Mouse (Mus musculus) intestine, embryonic 14.5 days (tissue): ENCODE data around the gene Rcor1. TPM values are rescaled to one million over a fixed set of nuclear protein-coding genes. Genes with fewer than 3 reads are reported as not detected.

Experiments
- ATAC-seq: fragments of 200-750 bp; cut with Nextera tagmentation; replicated peaks from 2 replicates; pipeline ENCODE4 v1.8.0; 2017; ENCODE audit warnings: low read depth, moderate number of reproducible peaks, moderate TSS enrichment, moderate library complexity; ENCODE audit not compliant: low FRiP score, low TSS enrichment
- DNase-seq: peaks from one replicate; pipeline ENCODE4 v3.0.0-alpha.2; 2018; ENCODE audit warnings: low spot score
- H3K27ac ChIP-seq: fragments of 300-500 bp; sonication (generic); 2 replicates; pipeline ENCODE4 v1.5.1; 2014; ENCODE audit warnings: low read depth, mild to moderate bottlenecking, control low read depth
- H3K27me3 ChIP-seq: fragments of 300-500 bp; sonication (generic); replicated peaks from 2 replicates; pipeline ENCODE4 v1.6.1; 2014; ENCODE audit warnings: low read length, control low read depth; ENCODE audit not compliant: control insufficient read depth, insufficient read depth
- H3K36me3 ChIP-seq: fragments of 300-500 bp; sonication (generic); 2 replicates; pipeline ENCODE4 v1.6.1; 2014; ENCODE audit warnings: low read length, control low read depth; ENCODE audit not compliant: control insufficient read depth, insufficient read depth
- H3K4me1 ChIP-seq: fragments of 300-500 bp; sonication (generic); replicated peaks from 2 replicates; pipeline ENCODE4 v1.6.1; 2014; ENCODE audit warnings: low read length, control low read depth, mixed read lengths; ENCODE audit not compliant: control insufficient read depth, insufficient read depth
- H3K4me2 ChIP-seq: fragments of 300-500 bp; sonication (generic); 2 replicates; pipeline ENCODE4 v1.6.1; 2014; ENCODE audit warnings: low read length
- H3K4me3 ChIP-seq: fragments of 300-500 bp; sonication (generic); 2 replicates; pipeline ENCODE4 v1.5.1; 2014; ENCODE audit warnings: low read depth, low read length, control low read depth, mixed read lengths
- H3K9ac ChIP-seq: fragments of 300-500 bp; sonication (generic); 2 replicates; pipeline ENCODE4 v1.6.1; 2014; ENCODE audit warnings: mild to moderate bottlenecking, low read length
- H3K9me3 ChIP-seq: fragments of 300-500 bp; sonication (generic); 2 replicates; pipeline ENCODE4 v1.6.1; 2016; ENCODE audit warnings: low read length, control low read depth; ENCODE audit not compliant: control insufficient read depth
- WGBS: fragments of 180-500 bp; shearing (Covaris S2); extraction: QIAGEN DNeasy Blood & Tissue Kit; methylation state at CpG from one replicate; pipeline ENCODE4 v1.1.7; 2014; 5-methylcytosine and 5-hydroxymethylcytosine counted together
- polyA plus RNA-seq: library from polyadenylated mRNA; unstranded; fragments of >200 nt; fragmentation: Nextera tagmentation; extraction: Ambion mirVana; gene quantifications from 2 replicates; pipeline ENCODE4 v1.2.1, GENCODE M21; 2014

Gene Rcor1
- polyA plus RNA-seq, 1 experiment from 2014 or later: 15.9 TPM

- 63% methylated on average over 6 of the region's 6 CpGs for WGBS
- Histone ChIP-seq H3K27me3 (no peaks in the 10 kb centered on the region), H3K36me3 (no peaks in the 10 kb centered on the region), H3K27ac (0 out of 2 replicates have a peak overlapping the region, but pooled peaks have one; percentile 11), H3K4me3 (no peak overlapping the region), H3K4me1 (peaks cover 45% of the 10 kb centered on the region), H3K9ac (no peak overlapping the region), H3K9me3 (no peaks in the 10 kb centered on the region), H3K4me2 (no peak overlapping the region)
- no peak for DNase-seq
- ATAC-seq: no peak
Measured at GRCm38 (mm10) chr12:111009615-111010257, 29.4 kb upstream of the Rcor1 start.

- Histone ChIP-seq H3K4me1 (peaks cover 5% of the 10 kb centered on the region), H3K27me3 (no peaks in the 10 kb centered on the region), H3K9me3 (no peaks in the 10 kb centered on the region), H3K36me3 (no peaks in the 10 kb centered on the region), H3K27ac (no peak overlapping the region), H3K9ac (no peak overlapping the region), H3K4me3 (no peak overlapping the region), H3K4me2 (no peak overlapping the region)
- ATAC-seq (no peak), DNase-seq (no peak)
- WGBS: 83% methylated on average over 3 of the region's 3 CpGs
Measured at GRCm38 (mm10) chr12:111016807-111017206, 22.3 kb upstream of the Rcor1 start.

- H3K27me3 ChIP-seq: no peaks in the 10 kb centered on the region
- no peak overlapping the region for H3K4me2 ChIP-seq
- WGBS: 92% methylated on average over 11 of the region's 11 CpGs
- H3K9me3 ChIP-seq: no peaks in the 10 kb centered on the region
- DNase-seq: no peak
- H3K27ac ChIP-seq: no peak overlapping the region
- H3K9ac ChIP-seq: no peak overlapping the region
- no peak overlapping the region for H3K4me3 ChIP-seq
- H3K36me3 ChIP-seq: no peaks in the 10 kb centered on the region
- no peak for ATAC-seq
- peaks cover 5% of the 10 kb centered on the region for H3K4me1 ChIP-seq
Measured at GRCm38 (mm10) chr12:111018068-111018467, 21.1 kb upstream of the Rcor1 start.

DNA sequence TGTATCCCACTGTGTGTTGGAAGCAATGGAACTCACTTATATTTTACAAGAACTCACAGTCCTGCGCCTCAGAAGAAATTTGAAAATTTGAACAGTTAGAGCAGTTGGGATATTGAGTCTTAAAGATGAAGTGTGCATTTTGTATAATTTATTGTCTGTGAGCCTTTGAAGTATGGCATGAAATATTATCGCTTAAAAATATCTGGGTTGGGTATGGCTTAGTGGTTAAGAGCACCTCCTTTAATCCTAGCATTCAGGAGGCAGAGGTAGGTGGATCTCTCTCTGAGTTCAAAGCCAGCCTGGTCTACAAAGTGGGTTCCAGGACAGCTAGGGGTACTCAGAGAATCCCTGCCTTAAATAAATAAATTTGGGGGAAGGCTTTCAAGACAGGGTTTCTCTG, 20.1 kb upstream of the Rcor1 start:
- Histone ChIP-seq H3K9ac (no peak overlapping the region), H3K36me3 (no peaks in the 10 kb centered on the region), H3K27ac (no peak overlapping the region), H3K4me1 (peaks cover 5% of the 10 kb centered on the region), H3K9me3 (no peaks in the 10 kb centered on the region), H3K4me3 (no peak overlapping the region), H3K4me2 (no peak overlapping the region), H3K27me3 (no peaks in the 10 kb centered on the region)
- 93% methylated on average over 2 of the region's 2 CpGs for WGBS
- no peak for DNase-seq
- ATAC-seq: no peak

DNA sequence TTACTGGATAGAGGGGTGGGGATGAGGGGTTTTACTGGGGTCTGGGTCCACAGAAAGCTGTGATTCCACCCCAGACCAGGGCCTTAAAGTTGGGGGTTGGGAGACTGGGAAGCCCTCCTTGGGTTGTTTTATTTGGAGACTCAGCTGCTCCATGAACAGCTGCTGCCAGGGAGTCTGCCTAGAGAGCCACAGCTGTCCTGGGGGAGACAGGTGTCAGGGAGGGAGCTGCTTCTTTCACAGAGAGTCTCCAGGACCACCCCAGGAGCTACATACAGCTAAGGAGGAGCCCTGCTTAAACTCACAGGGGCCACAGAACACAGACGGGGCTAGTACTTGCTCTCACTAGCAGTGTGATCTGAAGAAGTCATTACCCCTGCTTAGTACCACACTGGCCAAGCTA, 18.0 kb upstream of the Rcor1 start:
- Histone ChIP-seq H3K4me2 (no peak overlapping the region), H3K27ac (no peak overlapping the region), H3K4me3 (no peak overlapping the region), H3K27me3 (no peaks in the 10 kb centered on the region), H3K9me3 (no peaks in the 10 kb centered on the region), H3K36me3 (no peaks in the 10 kb centered on the region), H3K9ac (no peak overlapping the region), H3K4me1 (peaks cover 2% of the 10 kb centered on the region)
- 16% methylated on average over 1 of the region's 1 CpGs for WGBS
- no peak for ATAC-seq
- DNase-seq: no peak

- ATAC-seq (no peak), DNase-seq (no peak)
- Histone ChIP-seq H3K36me3 (no peaks in the 10 kb centered on the region), H3K27me3 (no peaks in the 10 kb centered on the region), H3K27ac (no peak overlapping the region), H3K4me1 (no peaks in the 10 kb centered on the region), H3K4me2 (no peak overlapping the region), H3K9ac (no peak overlapping the region), H3K4me3 (no peak overlapping the region), H3K9me3 (no peaks in the 10 kb centered on the region)
- 55% methylated on average over 3 of the region's 3 CpGs for WGBS
Measured at GRCm38 (mm10) chr12:111021577-111021976, 17.6 kb upstream of the Rcor1 start.

DNA sequence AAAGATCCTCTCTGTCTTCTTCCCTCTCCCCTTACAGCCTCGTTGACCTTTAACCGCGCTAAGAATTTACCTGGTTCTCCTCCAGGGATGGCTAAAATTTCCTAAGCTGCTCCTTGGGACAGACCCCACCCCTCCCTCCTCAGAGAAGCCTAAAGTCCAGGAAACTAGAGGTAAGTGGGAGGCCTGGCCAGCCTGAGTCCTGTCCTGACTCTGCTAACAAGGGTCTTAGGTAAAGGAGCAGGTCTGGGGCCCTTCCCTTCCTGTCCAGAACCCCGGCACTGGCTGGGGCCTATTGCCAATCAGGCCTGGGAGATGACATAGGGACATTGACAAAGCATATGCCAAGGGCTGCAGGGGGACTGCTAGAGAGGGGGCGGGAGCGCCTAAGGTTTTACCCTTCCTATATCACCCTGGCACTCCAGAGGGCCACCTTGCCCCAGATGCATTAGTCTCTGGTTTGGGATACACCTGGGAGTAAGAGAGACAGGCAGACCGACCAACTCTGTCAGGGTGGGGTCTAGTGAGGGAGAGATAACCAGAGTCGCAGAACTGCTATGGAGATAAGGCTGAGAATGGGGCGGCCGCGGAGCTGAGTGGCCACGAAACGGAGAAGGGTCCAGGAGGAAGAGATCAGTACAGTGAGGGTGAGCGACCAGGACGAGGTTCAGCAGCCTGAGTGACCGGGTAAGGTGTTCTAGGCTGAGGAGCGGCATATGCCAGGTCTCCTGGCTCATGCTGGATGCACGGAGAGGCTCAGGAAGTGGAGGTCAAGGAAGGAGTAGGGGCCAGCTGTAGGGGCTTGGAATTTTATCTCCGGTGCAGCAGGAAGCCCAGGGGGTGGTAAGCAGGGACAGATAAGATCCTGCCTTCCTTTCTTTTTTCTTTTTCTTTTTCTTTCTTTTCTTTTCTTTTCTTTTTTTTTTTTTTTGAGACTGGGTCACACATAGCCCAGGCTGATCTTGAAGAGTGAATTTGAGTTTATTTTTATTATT, 10.7 kb upstream of the Rcor1 start:
- DNase-seq: no peak
- no peaks in the 10 kb centered on the region for H3K36me3 ChIP-seq
- H3K9ac ChIP-seq: no peak overlapping the region
- ATAC-seq: no peak
- H3K9me3 ChIP-seq: no peaks in the 10 kb centered on the region
- 0 out of 2 replicates have a peak, but pooled peaks cover 3% of the 10 kb centered on the region for H3K4me1 ChIP-seq
- H3K4me2 ChIP-seq: no peak overlapping the region
- H3K27ac ChIP-seq: no peak overlapping the region
- H3K4me3 ChIP-seq: no peak overlapping the region
- H3K27me3 ChIP-seq: no peaks in the 10 kb centered on the region
- 48% methylated on average over 19 of the region's 19 CpGs for WGBS

- Histone ChIP-seq H3K4me3 (no peak overlapping the region), H3K27ac (no peak overlapping the region), H3K36me3 (no peaks in the 10 kb centered on the region), H3K4me2 (no peak overlapping the region), H3K9me3 (no peaks in the 10 kb centered on the region), H3K27me3 (no peaks in the 10 kb centered on the region), H3K4me1 (0 out of 2 replicates have a peak, but pooled peaks cover 3% of the 10 kb centered on the region), H3K9ac (no peak overlapping the region)
- ATAC-seq (no peak), DNase-seq (no peak)
- WGBS: 71% methylated on average over 7 of the region's 7 CpGs
Measured at GRCm38 (mm10) chr12:111029291-111029890, 9.8 kb upstream of the Rcor1 start.
